In genomic region chr16:85678228-85678627, GRCm38 (mm10) we compare ENCODE assay signal across 8 mouse cellular contexts.
DNase-seq lines count a peak whose midpoint lies in the region; ATAC-seq and TF ChIP-seq lines count a peak whose summit lies in the region.
"Had no signal": no experiment of that assay in that cellular context is flagged by ENCODE, and none has a peak within 500 bp of the region (broad histone marks: within the 10 kb centered on the region; RNA-seq: fewer than 3 reads in every experiment).

No protein-coding gene starts in this region.

- H3K27ac ChIP-seq in left cerebral cortex, adult 2 months = no peak overlapping the region
- H3K27ac ChIP-seq in midbrain, embryonic 15.5 days = no peak overlapping the region

- H3K4me3 ChIP-seq in left cerebral cortex, adult 2 months = no peak overlapping the region
- no peak overlapping the region for H3K4me3 ChIP-seq in midbrain, embryonic 15.5 days

- DNase-seq in left cerebral cortex, adult 2 months (ENCODE audit: extremely low spot score in 1 of 2, low spot score in 2 of 2) = no peak
- no peak for DNase-seq in left cerebral cortex, adult 9 months (ENCODE audit: low spot score in 2 of 2)
- DNase-seq in MN1 (ENCODE audit: low spot score) = peak; percentile 32
- DNase-seq in fibroblast of lung, adult 2 months (ENCODE audit: low read depth) = peak; percentile 16
- no peak for DNase-seq in layer of hippocampus, postnatal 25 days (ENCODE audit: extremely low spot score in 1 of 2, low spot score in 1 of 2)
- DNase-seq in thymus, postnatal 10 days (ENCODE audit: low spot score in 2 of 2) = no peak
- DNase-seq: kidney, adult 18-20 months had no signal

- H3K4me2 ChIP-seq in midbrain, embryonic 15.5 days = no peak overlapping the region

- intact Hi-C loops in left cerebral cortex, adult 2 months (cut with DNase I) = loop anchor here (1.0 to 10.0 kb wide), 6 partner anchors 506 to 943 kb away; partner anchors contain the start of genes App and Mrpl39

- TF ChIP-seq CTCF in left cerebral cortex, adult 2 months (IDR thresholded peaks at IDR 0.05) = peak; percentile 87

- H3K27me3 ChIP-seq in midbrain, embryonic 15.5 days (replicated peaks) = no peaks in the 10 kb centered on the region

- H3K9ac ChIP-seq in midbrain, embryonic 15.5 days = no peak overlapping the region

- ATAC-seq in midbrain, embryonic 15.5 days (replicated peaks) = peak; percentile 65

- no peaks in the 10 kb centered on the region for H3K36me3 ChIP-seq in midbrain, embryonic 15.5 days (replicated peaks)

- peaks cover 5% of the 10 kb centered on the region; the same call in 1 of the 2 replicates for H3K4me1 ChIP-seq in midbrain, embryonic 15.5 days

- H3K9me3 ChIP-seq in midbrain, embryonic 15.5 days = no peaks in the 10 kb centered on the region

Comparison
In these comparisons a context has a peak if more than half of its experiments do, and no peak if none do; other contexts are left out.
1. DNase-seq: peak in MN1 (single experiment) and fibroblast of lung, adult 2 months (single experiment); none in left cerebral cortex, adult 2 months (0 of 2), left cerebral cortex, adult 9 months (0 of 2), layer of hippocampus, postnatal 25 days (0 of 2) and thymus, postnatal 10 days (0 of 2).